Mouse (Mus musculus) embryonic facial prominence, embryonic 12.5 days (tissue): ENCODE data around the gene Ptprf. TPM values are rescaled to one million over a fixed set of nuclear protein-coding genes. Genes with fewer than 3 reads are reported as not detected.

Experiments used
- ATAC-seq: fragments of 200-750 bp; cut with Nextera tagmentation; 2 replicates; pipeline ENCODE4 v1.8.0; 2017; ENCODE audit not compliant: insufficient number of reproducible peaks, insufficient read depth, low FRiP score, low TSS enrichment
- H3K27ac ChIP-seq: fragments of 300-500 bp; sonication (generic); 2 replicates; pipeline ENCODE4 v1.5.1; 2016; ENCODE audit warnings: mild to moderate bottlenecking
- H3K27me3 ChIP-seq: fragments of 300-500 bp; sonication (generic); 2 replicates; pipeline ENCODE4 v1.6.1; 2016; ENCODE audit warnings: mild to moderate bottlenecking, moderate library complexity
- H3K36me3 ChIP-seq: fragments of 300-500 bp; sonication (generic); 2 replicates; pipeline ENCODE4 v1.6.1; 2016; ENCODE audit warnings: mild to moderate bottlenecking
- H3K4me1 ChIP-seq: fragments of 300-500 bp; sonication (generic); 2 replicates; pipeline ENCODE4 v1.6.1; 2016
- H3K4me2 ChIP-seq: fragments of 300-500 bp; sonication (generic); replicated peaks from 2 replicates; pipeline ENCODE4 v1.6.1; 2016; ENCODE audit warnings: mild to moderate bottlenecking, moderate library complexity
- H3K4me3 ChIP-seq: fragments of 300-500 bp; sonication (generic); 2 replicates; pipeline ENCODE4 v1.5.1; 2016; ENCODE audit warnings: mild to moderate bottlenecking
- H3K9ac ChIP-seq: fragments of 300-500 bp; sonication (generic); 2 replicates; pipeline ENCODE4 v1.6.1; 2016; ENCODE audit warnings: mild to moderate bottlenecking, moderate library complexity
- H3K9me3 ChIP-seq: fragments of 300-500 bp; sonication (generic); 2 replicates; pipeline ENCODE4 v1.6.1; 2016; ENCODE audit warnings: mild to moderate bottlenecking, moderate library complexity
- WGBS: fragments of 180-500 bp; shearing (Covaris S2); methylation state at CpG from one replicate; pipeline ENCODE4 v1.1.7; 2016; 5-methylcytosine and 5-hydroxymethylcytosine counted together
- polyA plus RNA-seq: library from polyadenylated mRNA; unstranded; fragments of >200 nt; fragmentation: Nextera tagmentation; extraction: Ambion mirVana; gene quantifications from 2 replicates; pipeline ENCODE4 v1.2.1, GENCODE M21; 2016

The Ptprf gene
- polyA plus RNA-seq, 1 experiment from 2014 or later, result 90.7 TPM

GRCm38 (mm10) chr4:118254953-118255352 lies 36.3 kb downstream of the Ptprf start:
- no peak overlapping the region for H3K27ac ChIP-seq
- H3K36me3 ChIP-seq, result peaks cover 72% of the 10 kb centered on the region
- H3K4me2 ChIP-seq, result no peak overlapping the region
- no peaks in the 10 kb centered on the region for H3K9me3 ChIP-seq
- H3K27me3 ChIP-seq, result no peaks in the 10 kb centered on the region
- peaks cover under 1% of the 10 kb centered on the region; the same call in 1 of the 2 replicates for H3K4me1 ChIP-seq
- H3K4me3 ChIP-seq, result no peak overlapping the region
- ATAC-seq, result no peak
- H3K9ac ChIP-seq, result no peak overlapping the region
- WGBS, result 85% methylated on average over 5 of the region's 5 CpGs

GRCm38 (mm10) chr4:118247323-118247722 lies 43.9 kb downstream of the Ptprf start:
- H3K4me3 ChIP-seq, result no peak overlapping the region
- no peak overlapping the region for H3K9ac ChIP-seq
- H3K27me3 ChIP-seq, result no peaks in the 10 kb centered on the region
- H3K27ac ChIP-seq, result no peak overlapping the region
- H3K4me2 ChIP-seq, result no peak overlapping the region
- no peak for ATAC-seq
- 88% methylated on average over 3 of the region's 3 CpGs for WGBS
- H3K4me1 ChIP-seq, result no peaks in the 10 kb centered on the region
- H3K9me3 ChIP-seq, result no peaks in the 10 kb centered on the region
- peaks cover 82% of the 10 kb centered on the region for H3K36me3 ChIP-seq

DNA sequence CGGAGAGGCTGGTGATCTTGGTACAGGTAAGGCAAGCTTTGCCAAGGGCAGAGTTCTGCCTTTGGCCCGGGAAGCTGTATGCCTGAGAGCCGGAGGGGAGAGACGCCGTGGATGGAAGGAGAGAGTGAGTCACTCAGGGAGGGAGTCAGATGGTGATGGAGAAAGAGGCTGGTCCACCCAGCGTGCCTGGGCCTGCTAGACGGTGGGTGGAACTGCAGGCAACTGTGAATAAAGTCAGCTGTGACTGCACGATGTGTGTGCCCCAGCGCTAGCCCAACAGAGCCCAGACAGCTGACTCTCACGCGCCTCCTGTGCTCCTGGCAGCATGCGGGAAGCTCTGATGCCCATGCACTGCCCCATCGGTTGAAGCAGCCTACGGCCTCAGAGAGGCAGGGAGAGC lies 45.4 kb downstream of the Ptprf start:
- H3K9me3 ChIP-seq, result no peaks in the 10 kb centered on the region
- no peak overlapping the region for H3K4me3 ChIP-seq
- WGBS, result 90% methylated on average over 14 of the region's 14 CpGs
- no peaks in the 10 kb centered on the region for H3K27me3 ChIP-seq
- no peak overlapping the region for H3K27ac ChIP-seq
- ATAC-seq, result no peak
- no peak overlapping the region for H3K4me2 ChIP-seq
- H3K9ac ChIP-seq, result no peak overlapping the region
- H3K4me1 ChIP-seq, result no peaks in the 10 kb centered on the region
- peaks cover 80% of the 10 kb centered on the region for H3K36me3 ChIP-seq

- no peak for ATAC-seq
- Histone ChIP-seq H3K9me3 (no peaks in the 10 kb centered on the region), H3K4me2 (no peak overlapping the region), H3K9ac (no peak overlapping the region), H3K4me3 (no peak overlapping the region), H3K4me1 (no peaks in the 10 kb centered on the region), H3K27me3 (no peaks in the 10 kb centered on the region), H3K36me3 (peaks cover 66% of the 10 kb centered on the region), H3K27ac (0 out of 2 replicates have a peak overlapping the region, but pooled peaks have one; percentile 17)
- WGBS, result 62% methylated on average over 7 of the region's 7 CpGs
Observed at GRCm38 (mm10) chr4:118243791-118244190, 47.4 kb downstream of the Ptprf start.

DNA sequence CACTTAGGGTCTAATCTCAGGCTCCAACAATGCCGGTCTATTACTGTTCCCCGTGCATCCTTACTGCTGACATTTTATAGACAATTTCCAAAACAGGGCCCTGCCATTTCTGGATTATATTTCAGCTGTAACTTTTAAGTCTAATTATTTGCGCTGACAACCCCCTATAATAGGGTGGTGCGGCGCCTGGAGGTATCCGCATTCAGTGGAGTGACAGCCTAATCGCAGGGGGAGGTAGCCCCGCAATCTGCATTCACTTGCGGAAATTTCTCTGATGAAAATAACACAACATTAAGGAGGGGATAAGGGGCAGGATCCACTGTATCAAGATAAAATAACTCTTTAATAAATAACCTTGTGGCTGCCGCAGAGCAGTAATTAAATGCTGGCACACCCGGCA lies 47.9 kb downstream of the Ptprf start:
- H3K36me3 ChIP-seq, result peaks cover 66% of the 10 kb centered on the region

GRCm38 (mm10) chr4:118239960-118240689 lies 51.1 kb downstream of the Ptprf start:
- Histone ChIP-seq H3K36me3 (peaks cover 64% of the 10 kb centered on the region), H3K4me2 (no peak overlapping the region), H3K27ac (no peak overlapping the region), H3K27me3 (no peaks in the 10 kb centered on the region), H3K4me1 (no peaks in the 10 kb centered on the region), H3K9ac (no peak overlapping the region), H3K9me3 (no peaks in the 10 kb centered on the region), H3K4me3 (no peak overlapping the region)
- WGBS, result 88% methylated on average over 15 of the region's 16 CpGs
- no peak for ATAC-seq

More for the DNA sequence above, 47.9 kb downstream of the Ptprf start:
- H3K27ac ChIP-seq, result 0 out of 2 replicates have a peak overlapping the region, but pooled peaks have one; percentile 17
- H3K4me1 ChIP-seq, result no peaks in the 10 kb centered on the region
- H3K27me3 ChIP-seq, result no peaks in the 10 kb centered on the region
- no peak overlapping the region for H3K9ac ChIP-seq
- no peak for ATAC-seq
- no peak overlapping the region for H3K4me3 ChIP-seq
- H3K4me2 ChIP-seq, result no peak overlapping the region
- WGBS, result 67% methylated on average over 11 of the region's 11 CpGs
- no peaks in the 10 kb centered on the region for H3K9me3 ChIP-seq

- H3K4me2 ChIP-seq, result no peak overlapping the region
Observed at GRCm38 (mm10) chr4:118238666-118239065, 52.5 kb downstream of the Ptprf start.

GRCm38 (mm10) chr4:118236871-118237270 lies 54.3 kb downstream of the Ptprf start:
- H3K36me3 ChIP-seq, result peaks cover 71% of the 10 kb centered on the region
- WGBS, result 89% methylated on average over 9 of the region's 9 CpGs
- H3K27me3 ChIP-seq, result no peaks in the 10 kb centered on the region
- H3K4me1 ChIP-seq, result no peaks in the 10 kb centered on the region
- no peaks in the 10 kb centered on the region for H3K9me3 ChIP-seq
- no peak overlapping the region for H3K4me2 ChIP-seq
- no peak for ATAC-seq
- H3K9ac ChIP-seq, result no peak overlapping the region
- H3K4me3 ChIP-seq, result no peak overlapping the region
- no peak overlapping the region for H3K27ac ChIP-seq

More at GRCm38 (mm10) chr4:118238666-118239065, 52.5 kb downstream of the Ptprf start:
- Histone ChIP-seq H3K9me3 (no peaks in the 10 kb centered on the region), H3K36me3 (peaks cover 68% of the 10 kb centered on the region), H3K27ac (no peak overlapping the region), H3K27me3 (no peaks in the 10 kb centered on the region), H3K4me3 (no peak overlapping the region), H3K9ac (no peak overlapping the region), H3K4me1 (no peaks in the 10 kb centered on the region)
- 91% methylated on average over 6 of the region's 6 CpGs for WGBS
- ATAC-seq, result no peak

DNA sequence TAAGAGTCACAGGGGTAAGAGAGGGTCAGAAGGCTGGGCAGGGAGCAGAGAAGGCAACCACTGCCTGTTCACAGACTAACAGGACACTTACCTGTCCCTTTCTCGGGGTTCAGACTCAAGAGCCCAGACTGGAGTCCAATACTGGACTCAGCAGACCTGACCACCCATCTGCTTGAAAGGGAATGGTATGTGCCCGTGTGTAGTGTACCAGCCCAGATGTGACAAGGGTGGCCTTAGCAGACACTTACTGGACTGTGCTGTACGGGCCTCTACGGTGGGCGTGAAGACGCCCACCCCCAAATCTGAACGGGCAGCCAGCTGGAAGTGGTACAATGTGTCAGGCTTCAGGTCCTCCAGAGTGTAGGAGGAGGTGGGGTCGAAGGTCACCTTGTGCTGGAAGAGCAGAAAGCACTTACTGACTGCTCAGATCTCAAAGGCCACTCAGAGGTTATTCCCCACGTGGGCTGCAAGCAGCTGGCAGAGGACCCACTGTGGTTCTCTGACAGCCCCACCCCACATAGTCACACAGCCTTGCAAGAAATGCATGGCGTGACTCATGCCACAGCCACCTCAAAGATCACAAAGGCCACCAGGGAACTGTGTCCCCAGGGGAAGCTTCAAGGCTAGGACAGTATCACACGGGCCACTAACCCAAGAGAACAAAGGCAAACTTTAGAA lies 56.4 kb downstream of the Ptprf start:
- Histone ChIP-seq H3K36me3 (peaks cover 83% of the 10 kb centered on the region), H3K4me3 (no peak overlapping the region), H3K9ac (no peak overlapping the region), H3K27ac (no peak overlapping the region), H3K4me1 (no peaks in the 10 kb centered on the region), H3K4me2 (no peak overlapping the region), H3K9me3 (no peaks in the 10 kb centered on the region), H3K27me3 (no peaks in the 10 kb centered on the region)
- WGBS, result 61% methylated on average over 11 of the region's 11 CpGs
- no peak for ATAC-seq

GRCm38 (mm10) chr4:118233886-118234285 lies 57.3 kb downstream of the Ptprf start:
- Histone ChIP-seq H3K27me3 (no peaks in the 10 kb centered on the region), H3K4me1 (no peaks in the 10 kb centered on the region), H3K4me2 (no peak overlapping the region), H3K9me3 (no peaks in the 10 kb centered on the region), H3K36me3 (peaks cover 91% of the 10 kb centered on the region), H3K4me3 (no peak overlapping the region), H3K9ac (no peak overlapping the region), H3K27ac (no peak overlapping the region)
- WGBS, result 75% methylated on average over 2 of the region's 2 CpGs
- no peak for ATAC-seq

- ATAC-seq, result no peak
- Histone ChIP-seq H3K4me3 (no peak overlapping the region), H3K4me2 (no peak overlapping the region), H3K27me3 (no peaks in the 10 kb centered on the region), H3K4me1 (no peaks in the 10 kb centered on the region), H3K36me3 (peaks cover 93% of the 10 kb centered on the region), H3K9ac (no peak overlapping the region), H3K9me3 (no peaks in the 10 kb centered on the region), H3K27ac (no peak overlapping the region)
- WGBS, result 86% methylated on average over 6 of the region's 6 CpGs
Observed at GRCm38 (mm10) chr4:118231861-118232260, 59.3 kb downstream of the Ptprf start.
